8 mouse cellular contexts compared by ENCODE assay signal in the genomic region with DNA sequence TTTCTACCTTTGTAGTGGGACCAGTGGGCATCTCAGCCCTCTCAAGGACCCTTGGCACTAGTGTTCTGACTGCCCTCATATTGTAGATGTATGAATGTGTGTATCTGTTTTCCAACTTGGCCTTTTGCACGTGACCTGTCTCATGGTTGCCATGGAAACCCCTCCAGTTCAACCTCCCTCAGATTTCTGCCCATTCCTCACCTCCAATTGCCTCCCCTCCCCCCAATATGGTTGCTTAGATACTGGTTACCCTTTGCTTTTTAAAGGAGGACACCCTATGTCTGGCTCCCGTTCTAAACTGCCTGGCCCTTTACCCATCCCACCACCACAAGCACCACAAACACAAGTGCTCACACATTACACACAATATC. TPM values are rescaled to one million over a fixed set of nuclear protein-coding genes. Genes with fewer than 3 reads are reported as not detected.
DNase-seq lines count a peak whose midpoint lies in the region; ATAC-seq and TF ChIP-seq lines count a peak whose summit lies in the region.
"Had no signal": no experiment of that assay in that cellular context is flagged by ENCODE, and none has a peak within 500 bp of the region (broad histone marks: within the 10 kb centered on the region; RNA-seq: fewer than 3 reads in every experiment).

No protein-coding gene starts in this region.

- no peak for ATAC-seq in liver, embryonic 11.5 days (replicated peaks; ENCODE audit: low FRiP score)
- ATAC-seq in forebrain, embryonic 11.5 days (replicated peaks; ENCODE audit: low FRiP score): peak; percentile 37; the same call in 1 of the 2 replicates
- no peak for ATAC-seq in intestine, postnatal 0 days

- no peaks in the 10 kb centered on the region for H3K36me3 ChIP-seq in liver, embryonic 11.5 days (ENCODE audit: control insufficient read depth, insufficient read depth, low read length)
- no peaks in the 10 kb centered on the region for H3K36me3 ChIP-seq in forebrain, embryonic 11.5 days (ENCODE audit: control insufficient read depth, insufficient read depth, low read length)
- no peaks in the 10 kb centered on the region for H3K36me3 ChIP-seq in intestine, postnatal 0 days (ENCODE audit: control insufficient read depth, insufficient read depth)

- H3K27ac ChIP-seq in liver, embryonic 11.5 days (ENCODE audit: low read depth, low read length): no peak overlapping the region
- H3K27ac ChIP-seq in forebrain, embryonic 11.5 days (ENCODE audit: low read depth, low read length): peak overlapping the region; percentile 14; the same call in 1 of the 2 replicates
- H3K27ac ChIP-seq in intestine, postnatal 0 days (ENCODE audit: low read depth, low read length): no peak overlapping the region

- no peaks in the 10 kb centered on the region for H3K9me3 ChIP-seq in liver, embryonic 11.5 days (ENCODE audit: control insufficient read depth, low read length)
- no peaks in the 10 kb centered on the region for H3K9me3 ChIP-seq in forebrain, embryonic 11.5 days (ENCODE audit: control insufficient read depth, low read length)
- H3K9me3 ChIP-seq in intestine, postnatal 0 days (ENCODE audit: control insufficient read depth): no peaks in the 10 kb centered on the region

- H3K4me3 ChIP-seq in liver, embryonic 11.5 days (ENCODE audit: low read depth, low read length): peak overlapping the region; percentile 34; the same call in 1 of the 2 replicates
- H3K4me3 ChIP-seq in forebrain, embryonic 11.5 days (ENCODE audit: low read depth, low read length): peak overlapping the region; percentile 74
- peak overlapping the region; percentile 46; the same call in 1 of the 2 replicates for H3K4me3 ChIP-seq in intestine, postnatal 0 days (ENCODE audit: low read depth, low read length)

- WGBS in liver, embryonic 11.5 days: 38% methylated on average over 2 of the region's 2 CpGs
- 5% methylated on average over 2 of the region's 2 CpGs for WGBS in forebrain, embryonic 11.5 days
- WGBS in intestine, postnatal 0 days: 36% methylated on average over 2 of the region's 2 CpGs

- no peak for DNase-seq in liver, embryonic 11.5 days (ENCODE audit: low spot score)
- no peak for DNase-seq in liver
- no peak for DNase-seq in forebrain, embryonic 11.5 days (ENCODE audit: low spot score)
- DNase-seq in retina, postnatal 1 day: peak; percentile 75
- no peak for DNase-seq in thymus, postnatal 0 days (ENCODE audit: low spot score)
- no peak for DNase-seq in kidney, adult 11 months
- DNase-seq: lung, postnatal 10 days had no signal

- H3K4me2 ChIP-seq in liver, embryonic 11.5 days: peak overlapping the region; percentile 66
- peak overlapping the region; percentile 91 for H3K4me2 ChIP-seq in forebrain, embryonic 11.5 days (ENCODE audit: low read depth, low read length, severe bottlenecking)
- peak overlapping the region; percentile 75 for H3K4me2 ChIP-seq in intestine, postnatal 0 days (replicated peaks; ENCODE audit: low read depth)

- H3K9ac ChIP-seq in liver, embryonic 11.5 days (ENCODE audit: low read depth, low read length): no peak overlapping the region
- peak overlapping the region; percentile 83 for H3K9ac ChIP-seq in forebrain, embryonic 11.5 days (ENCODE audit: low read length)
- no peak overlapping the region for H3K9ac ChIP-seq in intestine, postnatal 0 days (ENCODE audit: low read depth, low read length)

- peaks cover 36% of the 10 kb centered on the region for H3K27me3 ChIP-seq in liver, embryonic 11.5 days (replicated peaks; ENCODE audit: control insufficient read depth, insufficient read depth, low read length)
- H3K27me3 ChIP-seq in forebrain, embryonic 11.5 days (ENCODE audit: control insufficient read depth, insufficient read depth, low read length): no peaks in the 10 kb centered on the region
- peaks cover 16% of the 10 kb centered on the region for H3K27me3 ChIP-seq in intestine, postnatal 0 days (replicated peaks; ENCODE audit: control insufficient read depth, insufficient read depth, low read length)

- TF ChIP-seq CTCF in intestine, postnatal 0 days (IDR thresholded peaks at IDR 0.05; ENCODE audit: low read depth): no peak

- H3K4me1 ChIP-seq in liver, embryonic 11.5 days (replicated peaks; ENCODE audit: control insufficient read depth, insufficient read depth, low read length): no peaks in the 10 kb centered on the region
- H3K4me1 ChIP-seq in forebrain, embryonic 11.5 days (replicated peaks; ENCODE audit: control insufficient read depth, insufficient read depth, low read length): peaks cover 4% of the 10 kb centered on the region; the same call in 1 of the 2 replicates
- no peaks in the 10 kb centered on the region for H3K4me1 ChIP-seq in intestine, postnatal 0 days (replicated peaks; ENCODE audit: control insufficient read depth, insufficient read depth, low read length)

RNA-seq across cellular contexts. Expression of a gene that starts 1.3 kb away (rescaled TPM):
- polyA plus RNA-seq in liver, embryonic 11.5 days (2014; fragmentation: Nextera tagmentation; extraction: Ambion mirVana): 14.0 and 14.2 TPM in 2 replicates
- polyA plus RNA-seq in forebrain, embryonic 11.5 days (2014; fragmentation: Nextera tagmentation; extraction: Ambion mirVana): 122 and 124 TPM in 2 replicates
- 54.5 and 57.2 TPM in 2 replicates for polyA plus RNA-seq in intestine, postnatal 0 days (2015; fragmentation: Nextera tagmentation; extraction: Ambion mirVana)
- polyA plus RNA-seq in thymus, postnatal 0 days (2015; fragmentation: Nextera tagmentation; extraction: Ambion mirVana): 3.6 and 4.3 TPM in 2 replicates

RNA-seq across cellular contexts. Expression of a gene that starts 28.1 kb away (rescaled TPM):
- polyA plus RNA-seq in liver, embryonic 11.5 days (2014; fragmentation: Nextera tagmentation; extraction: Ambion mirVana): 2.2 and 2.4 TPM in 2 replicates
- polyA plus RNA-seq in forebrain, embryonic 11.5 days (2014; fragmentation: Nextera tagmentation; extraction: Ambion mirVana): 1.5 and 3.4 TPM in 2 replicates
- polyA plus RNA-seq in intestine, postnatal 0 days (2015; fragmentation: Nextera tagmentation; extraction: Ambion mirVana): 1.2 and 1.7 TPM in 2 replicates
- 103 and 108 TPM in 2 replicates for polyA plus RNA-seq in thymus, postnatal 0 days (2015; fragmentation: Nextera tagmentation; extraction: Ambion mirVana)

RNA-seq across cellular contexts. Expression of a gene that starts 52.4 kb away (rescaled TPM):
- 0.08 TPM in 1 of 2 replicates, not detected in the other for polyA plus RNA-seq in liver, embryonic 11.5 days (2014; fragmentation: Nextera tagmentation; extraction: Ambion mirVana)
- polyA plus RNA-seq in forebrain, embryonic 11.5 days (2014; fragmentation: Nextera tagmentation; extraction: Ambion mirVana): 0.08 and 0.11 TPM in 2 replicates
- 0.04 TPM in 1 of 2 replicates, not detected in the other for polyA plus RNA-seq in intestine, postnatal 0 days (2015; fragmentation: Nextera tagmentation; extraction: Ambion mirVana)
- polyA plus RNA-seq in thymus, postnatal 0 days (2015; fragmentation: Nextera tagmentation; extraction: Ambion mirVana): 0.18 and 0.33 TPM in 2 replicates

RNA-seq across cellular contexts. Expression of a gene that starts 55.1 kb away (rescaled TPM):
- 0.08 and 0.27 TPM in 2 replicates for polyA plus RNA-seq in liver, embryonic 11.5 days (2014; fragmentation: Nextera tagmentation; extraction: Ambion mirVana)
- polyA plus RNA-seq in forebrain, embryonic 11.5 days (2014; fragmentation: Nextera tagmentation; extraction: Ambion mirVana): 3.4 and 5.4 TPM in 2 replicates
- polyA plus RNA-seq in intestine, postnatal 0 days (2015; fragmentation: Nextera tagmentation; extraction: Ambion mirVana): 0.08 and 0.09 TPM in 2 replicates
- 1.8 and 2.1 TPM in 2 replicates for polyA plus RNA-seq in thymus, postnatal 0 days (2015; fragmentation: Nextera tagmentation; extraction: Ambion mirVana)

Comparison
In these comparisons a context has a peak if more than half of its experiments do, and no peak if none do; other contexts are left out.
1. RNA of a gene that starts 28.1 kb away (polyA plus RNA-seq): 103 to 108 TPM in thymus, postnatal 0 days; 1.5 to 3.4 TPM in forebrain, embryonic 11.5 days, 2.2 to 2.4 TPM in liver, embryonic 11.5 days and 1.2 to 1.7 TPM in intestine, postnatal 0 days; every median in the first group is over 10 times any median in the second.
2. Peak in every context shown above with its lines, with median percentiles within 50 percentile points of each other: H3K4me2 ChIP-seq and H3K4me3 ChIP-seq.